In genomic region chr2:115581989-115582608, GRCm38 (mm10) we compare ENCODE assay signal across 8 mouse cellular contexts. TPM values are rescaled to one million over a fixed set of nuclear protein-coding genes. Genes with fewer than 3 reads are reported as not detected.
A peak's percentile ranks its signal among the peaks of the same experiment; 100 is the strongest.
DNase-seq lines count a peak whose midpoint lies in the region; ATAC-seq and TF ChIP-seq lines count a peak whose summit lies in the region.

No protein-coding gene starts in this region.

- DNase-seq in heart, adult 2 months: no peak
- no peak for DNase-seq in heart, adult 18-20 months
- peak; percentile 7 for DNase-seq in thymus, postnatal 4 days
- DNase-seq in thymus, postnatal 36 days: no peak
- no peak for DNase-seq in layer of hippocampus, postnatal 25 days (ENCODE audit: extremely low spot score in 1 of 2, low spot score in 1 of 2)
- no peak for DNase-seq in layer of hippocampus, adult 9-11 months

- peak overlapping the region; percentile 80 for H3K27ac ChIP-seq in heart, adult 2 months
- peak overlapping the region; percentile 83 for H3K27ac ChIP-seq in intestine, embryonic 15.5 days
- H3K27ac ChIP-seq in neural tube, embryonic 15.5 days (replicated peaks): peak overlapping the region; percentile 62; the same call in 1 of the 2 replicates

- H3K9ac ChIP-seq in heart, adult 2 months (ENCODE audit: low read depth, low read length): peak overlapping the region; percentile 61
- peak overlapping the region; percentile 79 for H3K9ac ChIP-seq in intestine, embryonic 15.5 days
- H3K9ac ChIP-seq in neural tube, embryonic 15.5 days (replicated peaks): peak overlapping the region; percentile 64

- H3K9me3 ChIP-seq in intestine, embryonic 15.5 days: no peaks in the 10 kb centered on the region
- H3K9me3 ChIP-seq in neural tube, embryonic 15.5 days (replicated peaks): no peaks in the 10 kb centered on the region

- TF ChIP-seq EP300 in heart, adult 2 months (IDR thresholded peaks at IDR 0.05; ENCODE audit: insufficient read depth, low read depth, low read length): no peak

- TF ChIP-seq POLR2A in heart, adult 2 months (IDR thresholded peaks at IDR 0.05; ENCODE audit: insufficient read depth, low read depth, low read length): no peak

- no peaks in the 10 kb centered on the region for H3K36me3 ChIP-seq in heart, adult 2 months (ENCODE audit: control insufficient read depth, insufficient read depth, low read length)
- no peaks in the 10 kb centered on the region for H3K36me3 ChIP-seq in intestine, embryonic 15.5 days
- H3K36me3 ChIP-seq in neural tube, embryonic 15.5 days: no peaks in the 10 kb centered on the region

- H3K27me3 ChIP-seq in heart, adult 2 months (ENCODE audit: control insufficient read depth, insufficient read depth, low read length): no peaks in the 10 kb centered on the region
- no peaks in the 10 kb centered on the region for H3K27me3 ChIP-seq in intestine, embryonic 15.5 days (replicated peaks)
- H3K27me3 ChIP-seq in neural tube, embryonic 15.5 days (replicated peaks): no peaks in the 10 kb centered on the region

- H3K4me3 ChIP-seq in heart, adult 2 months: peak overlapping the region; percentile 67
- H3K4me3 ChIP-seq in intestine, embryonic 15.5 days (replicated peaks): peak overlapping the region; percentile 67
- H3K4me3 ChIP-seq in neural tube, embryonic 15.5 days (replicated peaks): peak overlapping the region; percentile 61

- H3K4me1 ChIP-seq in heart, adult 2 months (ENCODE audit: control insufficient read depth, insufficient read depth, low read length): peaks cover 1% of the 10 kb centered on the region
- H3K4me1 ChIP-seq in intestine, embryonic 15.5 days (replicated peaks): peaks cover 12% of the 10 kb centered on the region; the same call in 1 of the 2 replicates
- peaks cover 12% of the 10 kb centered on the region for H3K4me1 ChIP-seq in neural tube, embryonic 15.5 days

- TF ChIP-seq CTCF in heart, adult 2 months (IDR thresholded peaks at IDR 0.05): no peak

- peak overlapping the region; percentile 68 for H3K4me2 ChIP-seq in intestine, embryonic 15.5 days (replicated peaks)
- H3K4me2 ChIP-seq in neural tube, embryonic 15.5 days: peak overlapping the region; percentile 68

- ATAC-seq in intestine, embryonic 15.5 days: no peak
- no peak for ATAC-seq in neural tube, embryonic 15.5 days (ENCODE audit: low FRiP score)

- intact Hi-C loops in heart, adult 2 months (cut with DNase I): loop anchor here (10.0 kb wide), 1 partner anchor 493 kb away; no protein-coding TSS in a partner anchor

- H3K79me2 ChIP-seq in heart, adult 2 months (replicated peaks; ENCODE audit: control insufficient read depth, insufficient read depth, low read length): no peaks in the 10 kb centered on the region

- WGBS in heart, adult 2 months: 67% methylated on average over 10 of the region's 10 CpGs
- 66% methylated on average over 10 of the region's 10 CpGs for WGBS in intestine, embryonic 15.5 days
- 69% methylated on average over 10 of the region's 10 CpGs for WGBS in neural tube, embryonic 15.5 days

RNA-seq across cellular contexts. Expression of gene BC052040, which starts 0.6 kb away (rescaled TPM):
- total RNA-seq in heart, adult 2 months (2021): 1 to 10 TPM; 2.3 to 2.8 TPM
- 2.1 and 3.2 TPM in 2 replicates for polyA plus RNA-seq in heart, adult 2 months (2012; rRNA removed)
- 1 to 10 TPM; 3.0 to 4.0 TPM for total RNA-seq in heart, adult 18-20 months (2021)
- polyA plus RNA-seq in intestine, embryonic 15.5 days (2015; fragmentation: Nextera tagmentation; extraction: Ambion mirVana): 13.0 and 14.1 TPM in 2 replicates
- polyA plus RNA-seq in neural tube, embryonic 15.5 days (2015; fragmentation: Nextera tagmentation; extraction: Ambion mirVana): 14.5 and 16.9 TPM in 2 replicates
- total RNA-seq in layer of hippocampus, postnatal 25 days (2021): 1 to 10 TPM; 6.6 to 7.0 TPM
